Mouse (Mus musculus) midbrain, embryonic 16.5 days (tissue): ENCODE data around the gene Plppr3. TPM values are rescaled to one million over a fixed set of nuclear protein-coding genes. Genes with fewer than 3 reads are reported as not detected.

Experiments
- ATAC-seq: fragments of 200-750 bp; cut with Nextera tagmentation; 2 replicates; pipeline ENCODE4 v1.8.0; 2017; ENCODE audit warnings: moderate TSS enrichment
- H3K27ac ChIP-seq: fragments of 300-500 bp; sonication (generic); 2 replicates; pipeline ENCODE4 v1.5.1; 2014; ENCODE audit warnings: mild to moderate bottlenecking, low read length, mixed read lengths
- H3K27me3 ChIP-seq: fragments of 300-500 bp; sonication (generic); 2 replicates; pipeline ENCODE4 v1.6.1; 2014; ENCODE audit warnings: low read depth, low read length, mixed read lengths; ENCODE audit not compliant: control insufficient read depth, insufficient read depth
- H3K36me3 ChIP-seq: fragments of 300-500 bp; sonication (generic); 2 replicates; pipeline ENCODE4 v1.6.1; 2014; ENCODE audit warnings: mild to moderate bottlenecking, low read length, moderate library complexity, mixed read lengths; ENCODE audit not compliant: control insufficient read depth, insufficient read depth
- H3K4me1 ChIP-seq: fragments of 300-500 bp; sonication (generic); 2 replicates; pipeline ENCODE4 v1.6.1; 2014; ENCODE audit warnings: mild to moderate bottlenecking, low read length, mixed read lengths; ENCODE audit not compliant: control insufficient read depth, insufficient read depth
- H3K4me2 ChIP-seq: fragments of 300-500 bp; sonication (generic); 2 replicates; pipeline ENCODE4 v1.6.1; 2014; ENCODE audit warnings: mild to moderate bottlenecking, low read length, mixed read lengths
- H3K4me3 ChIP-seq: fragments of 300-500 bp; sonication (generic); 2 replicates; pipeline ENCODE4 v1.5.1; 2014; ENCODE audit warnings: low read depth, mild to moderate bottlenecking, low read length, moderate library complexity, mixed read lengths
- H3K9ac ChIP-seq: fragments of 300-500 bp; sonication (generic); 2 replicates; pipeline ENCODE4 v1.6.1; 2014; ENCODE audit warnings: low read depth, low read length, mixed read lengths
- H3K9me3 ChIP-seq: fragments of 300-500 bp; sonication (generic); replicated peaks from 2 replicates; pipeline ENCODE4 v1.6.1; 2014; ENCODE audit warnings: mild to moderate bottlenecking, low read length, mixed read lengths; ENCODE audit not compliant: control insufficient read depth, poor library complexity, severe bottlenecking
- WGBS: fragments of 180-500 bp; shearing (Covaris S2); extraction: QIAGEN DNeasy Blood & Tissue Kit; methylation state at CpG from one replicate; pipeline ENCODE4 v1.1.7; 2014; 5-methylcytosine and 5-hydroxymethylcytosine counted together
- polyA plus RNA-seq: library from polyadenylated mRNA; unstranded; fragments of >200 nt; fragmentation: Nextera tagmentation; extraction: Ambion mirVana; gene quantifications from 2 replicates; pipeline ENCODE4 v1.2.1, GENCODE M21; 2015

Gene Plppr3
- polyA plus RNA-seq, 1 experiment from 2014 or later = 471 TPM

DNA sequence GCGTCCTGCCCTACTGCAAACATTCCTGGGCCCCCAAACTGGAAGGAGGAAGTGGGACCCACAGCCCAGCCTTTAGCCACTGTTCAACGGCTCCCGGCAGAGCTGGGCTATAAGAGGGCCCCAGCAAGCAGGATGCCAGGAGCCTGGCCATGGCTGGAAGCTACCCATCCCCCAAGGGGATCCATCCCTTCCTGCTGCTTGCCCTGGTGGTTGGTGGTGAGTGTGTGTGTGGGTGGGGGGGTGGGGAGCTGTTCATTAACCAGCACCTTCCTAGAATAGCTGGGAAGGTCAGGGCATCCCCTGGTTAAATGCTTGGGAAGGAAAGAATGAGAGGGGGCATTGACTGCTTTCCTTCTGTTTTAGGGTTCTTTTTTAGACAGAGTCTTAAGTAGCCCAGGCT, 5.1 kb upstream of the Plppr3 start:
- Histone ChIP-seq H3K4me1 (peaks cover 11% of the 10 kb centered on the region), H3K4me3 (no peak overlapping the region), H3K4me2 (no peak overlapping the region), H3K36me3 (no peaks in the 10 kb centered on the region), H3K9me3 (no peaks in the 10 kb centered on the region), H3K27ac (no peak overlapping the region), H3K27me3 (peaks cover 6% of the 10 kb centered on the region; the same call in 1 of the 2 replicates), H3K9ac (no peak overlapping the region)
- WGBS = 39% methylated on average over 3 of the region's 3 CpGs
- no peak for ATAC-seq

DNA sequence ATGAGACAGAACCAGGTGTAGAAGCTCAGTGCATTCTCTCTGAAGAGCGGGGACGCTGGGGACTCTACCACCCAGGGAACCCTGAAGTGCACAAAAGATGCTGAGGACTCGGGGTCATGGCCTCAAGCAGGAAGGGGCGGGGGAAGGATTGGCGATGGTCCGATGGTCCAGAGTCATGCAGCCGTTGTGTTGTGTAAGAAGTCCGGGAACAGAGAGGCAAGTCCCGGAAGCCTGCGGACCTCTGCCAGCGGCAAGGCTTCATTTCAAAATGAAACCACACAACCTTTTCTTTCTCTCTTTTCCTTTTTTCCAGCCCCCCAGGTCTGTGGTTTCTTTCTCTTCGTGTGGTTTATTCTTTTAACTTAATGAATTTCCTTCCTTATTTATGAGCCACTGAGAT, 3.3 kb upstream of the Plppr3 start:
- ATAC-seq = no peak
- Histone ChIP-seq H3K9ac (no peak overlapping the region), H3K4me3 (no peak overlapping the region), H3K4me1 (peaks cover 11% of the 10 kb centered on the region), H3K4me2 (no peak overlapping the region), H3K27me3 (peaks cover 2% of the 10 kb centered on the region; the same call in 1 of the 2 replicates), H3K36me3 (no peaks in the 10 kb centered on the region), H3K9me3 (no peaks in the 10 kb centered on the region), H3K27ac (no peak overlapping the region)
- WGBS = 37% methylated on average over 12 of the region's 12 CpGs

DNA sequence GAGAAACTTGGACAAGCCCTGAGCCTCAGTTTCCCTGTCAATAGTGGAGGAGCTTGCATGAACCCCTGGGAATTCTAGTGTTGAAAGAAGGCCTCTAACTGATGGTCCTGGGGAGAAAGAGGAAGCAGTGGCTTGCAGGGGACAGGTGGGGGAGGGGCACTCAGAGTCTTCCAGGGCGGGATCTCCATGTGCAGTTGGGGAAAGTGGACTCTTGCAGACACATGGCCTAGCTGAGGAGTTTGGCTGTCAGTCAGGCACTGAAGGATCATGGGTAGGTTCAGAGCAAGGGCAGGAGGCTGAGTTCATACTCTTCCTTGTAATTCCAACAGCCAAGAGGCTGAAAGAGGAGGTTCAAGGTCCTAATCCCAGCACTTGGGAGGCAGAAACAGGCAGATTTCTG, 2.7 kb upstream of the Plppr3 start:
- Histone ChIP-seq H3K27ac (no peak overlapping the region), H3K36me3 (no peaks in the 10 kb centered on the region), H3K9me3 (no peaks in the 10 kb centered on the region), H3K4me2 (no peak overlapping the region), H3K27me3 (peaks cover 2% of the 10 kb centered on the region; the same call in 1 of the 2 replicates), H3K4me1 (peaks cover 17% of the 10 kb centered on the region), H3K4me3 (no peak overlapping the region), H3K9ac (no peak overlapping the region)
- WGBS = 60% methylated on average over 1 of the region's 1 CpGs
- ATAC-seq = no peak

DNA sequence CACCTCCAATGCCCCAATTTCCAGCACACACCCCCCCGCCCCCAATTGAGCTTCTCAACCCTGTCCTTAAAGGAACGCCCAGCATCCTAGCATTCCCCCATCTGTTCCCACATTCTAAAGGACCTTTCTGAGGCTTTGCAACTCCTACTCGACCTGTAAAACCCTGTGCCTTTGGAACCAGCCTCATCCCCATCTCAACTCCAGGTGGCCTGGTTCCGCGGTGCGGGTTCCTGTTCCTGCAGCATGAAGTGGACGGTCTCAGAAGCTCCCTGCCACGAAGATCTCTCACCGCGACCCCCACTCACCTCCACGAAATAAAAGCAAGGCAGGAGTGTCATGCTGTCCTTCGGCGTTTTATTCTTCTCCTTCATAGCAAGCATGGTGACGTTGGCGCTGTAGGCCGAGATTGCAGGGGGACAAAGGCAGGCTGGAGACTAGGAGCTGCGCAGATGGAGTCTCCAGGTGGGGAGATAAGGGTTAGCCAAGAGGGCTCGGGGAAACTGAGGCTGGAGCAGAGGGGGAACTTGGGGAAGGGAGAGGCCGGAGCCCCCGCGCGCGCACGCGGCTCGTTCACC, 632 bp downstream of the Plppr3 start:
- peak overlapping the region; percentile 90 for H3K27ac ChIP-seq
- peaks cover 6% of the 10 kb centered on the region; the same call in 1 of the 2 replicates for H3K36me3 ChIP-seq
- WGBS = 0% methylated on average over 20 of the region's 26 CpGs
- no peaks in the 10 kb centered on the region for H3K27me3 ChIP-seq
- peak; percentile 53 for ATAC-seq
- H3K9ac ChIP-seq = peak overlapping the region; percentile 75
- H3K9me3 ChIP-seq = no peaks in the 10 kb centered on the region
- peak overlapping the region; percentile 50 for H3K4me3 ChIP-seq
- H3K4me2 ChIP-seq = peak overlapping the region; percentile 97
- H3K4me1 ChIP-seq = peaks cover 36% of the 10 kb centered on the region

DNA sequence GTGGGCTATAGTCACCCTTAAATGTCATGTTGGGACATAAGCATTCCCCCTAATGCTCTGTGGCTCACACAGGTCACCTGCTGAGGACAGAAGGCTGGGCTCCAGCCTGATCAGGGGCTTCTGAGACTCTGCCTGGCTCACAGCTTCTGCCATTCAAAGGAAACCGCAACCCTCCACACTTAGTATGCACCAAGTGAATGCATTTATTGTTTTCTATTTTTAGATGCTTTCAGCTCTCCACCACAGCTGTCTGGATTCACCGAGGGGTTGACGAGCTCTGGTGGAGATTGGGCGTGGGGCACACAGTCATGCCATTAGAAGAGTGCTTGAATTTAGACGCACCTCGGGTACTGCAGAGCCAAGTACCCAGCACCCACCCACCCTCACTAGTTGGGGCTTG, 1.1 kb downstream of the Plppr3 start:
- no peaks in the 10 kb centered on the region for H3K27me3 ChIP-seq
- H3K4me2 ChIP-seq = peak overlapping the region; percentile 97
- H3K27ac ChIP-seq = peak overlapping the region; percentile 90
- H3K9me3 ChIP-seq = no peaks in the 10 kb centered on the region
- H3K9ac ChIP-seq = peak overlapping the region; percentile 75
- H3K4me1 ChIP-seq = peaks cover 36% of the 10 kb centered on the region
- whole genome bisulfite sequencing = 3% methylated on average over 6 of the region's 6 CpGs
- ATAC-seq = peak; percentile 8; the same call in 1 of the 2 replicates
- peaks cover 6% of the 10 kb centered on the region; the same call in 1 of the 2 replicates for H3K36me3 ChIP-seq
- peak overlapping the region; percentile 50 for H3K4me3 ChIP-seq

DNA sequence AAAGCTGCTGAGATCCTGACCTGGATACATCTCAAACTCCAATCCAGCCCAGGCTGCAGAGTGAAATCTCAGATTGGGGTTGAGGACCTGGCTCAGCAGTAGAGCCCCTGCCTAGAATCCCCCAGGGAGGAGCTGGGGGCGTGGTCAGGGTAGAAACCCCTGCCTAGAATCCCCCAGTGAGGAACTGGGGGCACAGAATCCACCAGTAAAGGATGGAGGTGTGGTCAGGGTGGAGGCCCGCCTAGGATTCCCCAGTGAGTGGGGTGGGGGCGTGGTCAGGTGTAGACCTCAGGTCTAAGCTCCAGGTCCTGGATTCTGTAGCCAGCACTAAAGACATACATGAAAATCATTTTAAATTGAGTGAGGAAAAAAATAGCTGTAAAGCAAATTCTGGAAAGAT, 1.6 kb downstream of the Plppr3 start:
- 34% methylated on average over 3 of the region's 3 CpGs for WGBS
- H3K36me3 ChIP-seq = peaks cover 6% of the 10 kb centered on the region; the same call in 1 of the 2 replicates
- H3K4me2 ChIP-seq = peak overlapping the region; percentile 97
- H3K4me3 ChIP-seq = peak overlapping the region; percentile 50
- no peaks in the 10 kb centered on the region for H3K9me3 ChIP-seq
- no peaks in the 10 kb centered on the region for H3K27me3 ChIP-seq
- H3K27ac ChIP-seq = peak overlapping the region; percentile 90
- H3K9ac ChIP-seq = peak overlapping the region; percentile 75
- ATAC-seq = no peak
- peaks cover 36% of the 10 kb centered on the region for H3K4me1 ChIP-seq

DNA sequence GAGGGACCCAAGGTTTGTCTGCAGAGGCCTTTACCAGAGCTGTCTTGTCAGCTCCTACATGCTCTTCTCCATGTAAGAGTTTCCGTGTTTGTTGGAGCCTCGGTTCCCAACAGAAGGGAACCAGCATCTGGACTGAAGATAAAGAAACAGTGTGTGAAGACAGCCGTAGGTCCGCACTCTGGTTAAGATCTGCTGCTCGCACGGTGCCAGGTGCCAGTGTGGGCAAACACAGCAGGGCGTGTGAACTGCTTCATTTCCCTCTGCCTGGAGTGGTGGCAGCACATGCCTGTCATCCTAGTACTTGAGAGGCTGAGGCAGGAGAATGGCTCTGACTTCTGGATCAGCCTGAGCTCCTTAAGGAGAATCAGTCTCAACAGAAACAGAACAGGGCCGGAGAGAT, 2.6 kb downstream of the Plppr3 start:
- Histone ChIP-seq H3K4me1 (peaks cover 39% of the 10 kb centered on the region), H3K27ac (no peak overlapping the region), H3K36me3 (peaks cover 12% of the 10 kb centered on the region; the same call in 1 of the 2 replicates), H3K4me3 (peak overlapping the region; percentile 50), H3K27me3 (no peaks in the 10 kb centered on the region), H3K4me2 (peak overlapping the region; percentile 97), H3K9me3 (no peaks in the 10 kb centered on the region), H3K9ac (no peak overlapping the region)
- ATAC-seq = no peak
- 92% methylated on average over 8 of the region's 8 CpGs for WGBS

DNA sequence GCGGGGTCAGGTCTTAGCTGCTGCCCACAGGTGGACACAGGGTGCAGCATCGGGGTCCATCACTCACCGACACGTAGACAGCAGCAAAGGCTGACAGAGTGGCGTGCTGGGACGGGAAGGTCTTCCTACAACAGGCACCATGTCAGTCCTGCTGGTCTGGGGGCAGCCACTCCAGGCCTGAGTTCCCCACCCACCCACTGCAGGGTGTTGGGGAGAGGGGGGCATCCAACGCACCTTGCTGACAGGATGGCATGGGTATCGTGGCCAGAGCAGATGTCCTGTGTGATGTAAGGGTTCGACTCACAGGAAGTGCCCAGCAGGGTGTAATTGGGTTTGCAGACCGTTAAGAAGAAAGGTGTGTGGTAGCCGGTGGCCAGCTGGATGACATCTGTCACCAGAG, 7.8 kb downstream of the Plppr3 start:
- no peaks in the 10 kb centered on the region for H3K27me3 ChIP-seq
- H3K9ac ChIP-seq = no peak overlapping the region
- H3K4me1 ChIP-seq = peaks cover 17% of the 10 kb centered on the region
- no peak overlapping the region for H3K27ac ChIP-seq
- H3K36me3 ChIP-seq = peaks cover 41% of the 10 kb centered on the region
- ATAC-seq = no peak
- no peaks in the 10 kb centered on the region for H3K9me3 ChIP-seq
- H3K4me3 ChIP-seq = no peak overlapping the region
- 82% methylated on average over 11 of the region's 11 CpGs for WGBS
- H3K4me2 ChIP-seq = no peak overlapping the region

DNA sequence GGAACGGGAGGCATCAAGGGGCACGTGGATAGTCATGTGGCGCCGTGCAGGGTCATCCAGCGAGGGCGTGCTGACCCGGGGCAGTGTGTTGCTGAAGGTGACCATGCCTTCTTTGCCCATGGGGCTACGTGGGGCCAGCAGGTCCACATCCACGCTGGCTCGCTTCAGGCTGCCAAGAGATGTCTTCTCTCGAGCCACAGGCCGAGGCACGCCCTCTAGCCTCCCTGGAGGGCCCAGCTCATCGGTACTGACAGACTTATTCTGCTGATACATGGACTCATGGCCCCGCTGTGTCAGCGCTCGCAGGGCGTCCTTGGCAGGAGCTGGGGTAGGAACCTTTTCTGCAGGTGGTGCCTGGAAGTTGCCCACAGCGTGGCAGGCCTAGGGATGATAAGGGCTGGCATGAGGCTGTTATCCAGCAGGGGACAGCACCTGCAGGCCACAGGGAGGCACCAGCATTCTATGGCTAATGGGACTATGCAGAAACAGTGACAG, 8.6 kb downstream of the Plppr3 start:
- no peaks in the 10 kb centered on the region for H3K27me3 ChIP-seq
- H3K36me3 ChIP-seq = peaks cover 43% of the 10 kb centered on the region
- peaks cover 14% of the 10 kb centered on the region for H3K4me1 ChIP-seq
- 0 out of 2 replicates have a peak overlapping the region, but pooled peaks have one; percentile 3 for H3K27ac ChIP-seq
- 73% methylated on average over 19 of the region's 19 CpGs for WGBS
- ATAC-seq = peak; percentile 1; the same call in 1 of the 2 replicates
- no peaks in the 10 kb centered on the region for H3K9me3 ChIP-seq
- H3K4me2 ChIP-seq = no peak overlapping the region
- H3K4me3 ChIP-seq = no peak overlapping the region
- no peak overlapping the region for H3K9ac ChIP-seq
